Mouse (Mus musculus): Measurements from ENCODE around the gene B3glct.
A peak's percentile ranks its signal among the peaks of the same experiment; 100 is the strongest.

B3glct gene

GRCm38 (mm10) chr5:149748640-149749580 lies 70.9 kb downstream of the B3glct start:
- no peak for DNase-seq (ENCODE audit: low spot score in 2 of 2)

- DNase-seq (ENCODE audit: low spot score in 2 of 2): no peak
These were observed 73.8 kb downstream of the B3glct start for GRCm38 (mm10) chr5:149751861-149752260.

- DNase-seq (ENCODE audit: low spot score in 2 of 2): no peak
These were observed 75.0 kb downstream of the B3glct start for GRCm38 (mm10) chr5:149753073-149753472.

GRCm38 (mm10) chr5:149767116-149767515 lies 89.1 kb downstream of the B3glct start:
- no peak for DNase-seq (ENCODE audit: low spot score in 2 of 2)

- DNase-seq (ENCODE audit: low spot score in 2 of 2): no peak
These were observed 89.7 kb downstream of the B3glct start for GRCm38 (mm10) chr5:149767651-149768301.

- no peak for DNase-seq (ENCODE audit: low spot score in 2 of 2)
These were observed 91.6 kb downstream of the B3glct start for GRCm38 (mm10) chr5:149769666-149770065.

- no peak for DNase-seq (ENCODE audit: low spot score in 2 of 2)
These were observed 98.0 kb downstream of the B3glct start for GRCm38 (mm10) chr5:149776038-149776437.

GRCm38 (mm10) chr5:149779740-149780139 lies 101.7 kb downstream of the B3glct start:
- no peak for DNase-seq (ENCODE audit: low spot score in 2 of 2)

- peak; percentile 19 to 48 for DNase-seq (ENCODE audit: low spot score in 2 of 2)
These were observed 102.4 kb downstream of the B3glct start for GRCm38 (mm10) chr5:149780411-149780810.

GRCm38 (mm10) chr5:149790087-149790486 lies 112.1 kb downstream of the B3glct start:
- DNase-seq (ENCODE audit: low spot score in 2 of 2): no peak

- DNase-seq (ENCODE audit: low spot score in 2 of 2): no peak
These were observed 132.0 kb downstream of the B3glct start for GRCm38 (mm10) chr5:149810071-149810470.

GRCm38 (mm10) chr5:149811835-149812234 lies 133.8 kb downstream of the B3glct start:
- no peak for DNase-seq (ENCODE audit: low spot score in 2 of 2)
